ENCODE assay signal across 8 mouse cellular contexts in genomic region chr4:134853259-134853636, GRCm38 (mm10). TPM values are rescaled to one million over a fixed set of nuclear protein-coding genes. Genes with fewer than 3 reads are reported as not detected.
DNase-seq lines count a peak whose midpoint lies in the region; ATAC-seq and TF ChIP-seq lines count a peak whose summit lies in the region.

TSS of gene Maco1 (minus strand) at chr4:134853345.

- no peak for TF ChIP-seq CTCF in heart, adult 2 months (IDR thresholded peaks at IDR 0.05)

- WGBS in embryonic facial prominence, embryonic 11.5 days: 0% methylated on average over 36 of the region's 38 CpGs
- under 1% methylated on average over 38 of the region's 38 CpGs for WGBS in heart, adult 2 months
- 0% methylated on average over 36 of the region's 38 CpGs for WGBS in limb, embryonic 13.5 days
- under 1% methylated on average over 35 of the region's 38 CpGs for WGBS in midbrain, embryonic 16.5 days

- peak within 1 kb of the TSS; percentile 83 for H3K4me2 ChIP-seq in embryonic facial prominence, embryonic 11.5 days (ENCODE audit: low read depth, low read length)
- peak within 1 kb of the TSS; percentile 83 for H3K4me2 ChIP-seq in limb, embryonic 13.5 days (replicated peaks)
- peak within 1 kb of the TSS; percentile 97 for H3K4me2 ChIP-seq in midbrain, embryonic 16.5 days (ENCODE audit: low read length)

- DNase-seq in heart, adult 18-20 months: peak; percentile 100
- no peak for DNase-seq in heart, adult 11 months
- peak; percentile 99 for DNase-seq in embryonic facial prominence, embryonic 11.5 days (ENCODE audit: low spot score)
- peak; percentile 100 for DNase-seq in heart, adult 2 months
- DNase-seq in kidney, adult 8-10 months: peak; percentile 99 to 100
- peak; percentile 97 to 100 for DNase-seq in spleen, postnatal 10 days (ENCODE audit: low spot score in 2 of 2)

- no peaks in the 10 kb centered on the region for H3K36me3 ChIP-seq in embryonic facial prominence, embryonic 11.5 days (replicated peaks; ENCODE audit: control insufficient read depth, insufficient read depth, low read depth, low read length)
- H3K36me3 ChIP-seq in heart, adult 2 months (ENCODE audit: control insufficient read depth, insufficient read depth, low read length): peaks cover 6% of the 10 kb centered on the region
- no peaks in the 10 kb centered on the region for H3K36me3 ChIP-seq in limb, embryonic 13.5 days
- H3K36me3 ChIP-seq in midbrain, embryonic 16.5 days (ENCODE audit: control insufficient read depth, insufficient read depth, low read length): no peaks in the 10 kb centered on the region

- intact Hi-C loops in heart, adult 2 months (cut with DNase I): no loop called here

- H3K79me2 ChIP-seq in heart, adult 2 months (replicated peaks; ENCODE audit: control insufficient read depth, insufficient read depth, low read length): peaks cover 3% of the 10 kb centered on the region; the same call in 1 of the 2 replicates

- no peaks in the 10 kb centered on the region for H3K9me3 ChIP-seq in embryonic facial prominence, embryonic 11.5 days (replicated peaks; ENCODE audit: control insufficient read depth, low read length)
- H3K9me3 ChIP-seq in limb, embryonic 13.5 days: no peaks in the 10 kb centered on the region
- no peaks in the 10 kb centered on the region for H3K9me3 ChIP-seq in midbrain, embryonic 16.5 days (replicated peaks; ENCODE audit: control insufficient read depth, low read length, poor library complexity, severe bottlenecking)

- TF ChIP-seq EP300 in heart, adult 2 months (IDR thresholded peaks at IDR 0.05; ENCODE audit: insufficient read depth, low read depth, low read length): no peak

- no peaks in the 10 kb centered on the region for H3K4me1 ChIP-seq in embryonic facial prominence, embryonic 11.5 days (ENCODE audit: control insufficient read depth, insufficient read depth, low read length)
- peaks cover 4% of the 10 kb centered on the region for H3K4me1 ChIP-seq in heart, adult 2 months (ENCODE audit: control insufficient read depth, insufficient read depth, low read length)
- H3K4me1 ChIP-seq in limb, embryonic 13.5 days: peaks cover 32% of the 10 kb centered on the region
- peaks cover 30% of the 10 kb centered on the region for H3K4me1 ChIP-seq in midbrain, embryonic 16.5 days (ENCODE audit: control insufficient read depth, insufficient read depth, low read length)

- H3K27me3 ChIP-seq in embryonic facial prominence, embryonic 11.5 days (ENCODE audit: control insufficient read depth, insufficient read depth, low read length): no peaks in the 10 kb centered on the region
- H3K27me3 ChIP-seq in heart, adult 2 months (ENCODE audit: control insufficient read depth, insufficient read depth, low read length): no peaks in the 10 kb centered on the region
- H3K27me3 ChIP-seq in limb, embryonic 13.5 days: no peaks in the 10 kb centered on the region
- peaks cover 3% of the 10 kb centered on the region for H3K27me3 ChIP-seq in midbrain, embryonic 16.5 days (ENCODE audit: control insufficient read depth, insufficient read depth, low read depth, low read length)

- ATAC-seq in embryonic facial prominence, embryonic 11.5 days (replicated peaks; ENCODE audit: insufficient number of reproducible peaks, low FRiP score, low TSS enrichment, low read depth): peak; percentile 96
- ATAC-seq in limb, embryonic 13.5 days (ENCODE audit: low FRiP score, low read depth): peak; percentile 96
- peak; percentile 97 for ATAC-seq in midbrain, embryonic 16.5 days

- H3K9ac ChIP-seq in embryonic facial prominence, embryonic 11.5 days (replicated peaks; ENCODE audit: low read length): peak within 1 kb of the TSS; percentile 98
- peak within 1 kb of the TSS; percentile 100 for H3K9ac ChIP-seq in heart, adult 2 months (ENCODE audit: low read depth, low read length)
- peak within 1 kb of the TSS; percentile 97 for H3K9ac ChIP-seq in limb, embryonic 13.5 days
- peak within 1 kb of the TSS; percentile 99 for H3K9ac ChIP-seq in midbrain, embryonic 16.5 days (ENCODE audit: low read depth, low read length)

- TF ChIP-seq POLR2A in heart, adult 2 months (IDR thresholded peaks at IDR 0.05; ENCODE audit: insufficient read depth, low read depth, low read length): no peak; the same call in 1 of the 2 replicates

- H3K4me3 ChIP-seq in embryonic facial prominence, embryonic 11.5 days (ENCODE audit: low read depth, low read length): peak within 1 kb of the TSS; percentile 99
- H3K4me3 ChIP-seq in heart, adult 2 months: peak within 1 kb of the TSS; percentile 79
- H3K4me3 ChIP-seq in limb, embryonic 13.5 days: peak within 1 kb of the TSS; percentile 98
- peak within 1 kb of the TSS; percentile 95 for H3K4me3 ChIP-seq in midbrain, embryonic 16.5 days (ENCODE audit: low read depth, low read length)

- peak within 1 kb of the TSS; percentile 79 for H3K27ac ChIP-seq in embryonic facial prominence, embryonic 11.5 days (replicated peaks; ENCODE audit: low read depth, low read length)
- peak within 1 kb of the TSS; percentile 95 for H3K27ac ChIP-seq in heart, adult 2 months
- H3K27ac ChIP-seq in limb, embryonic 13.5 days: peak within 1 kb of the TSS; percentile 85
- H3K27ac ChIP-seq in midbrain, embryonic 16.5 days (ENCODE audit: low read length): peak within 1 kb of the TSS; percentile 100

RNA-seq across cellular contexts. Expression of gene Maco1, which starts in this region (rescaled TPM):
- 10 to 100 TPM; 19.9 to 21.3 TPM for total RNA-seq in heart, adult 18-20 months (2021)
- 47.0 and 47.8 TPM in 2 replicates for polyA plus RNA-seq in embryonic facial prominence, embryonic 11.5 days (2014; fragmentation: Nextera tagmentation; extraction: Ambion mirVana)
- 10 to 100 TPM; 16.9 to 23.4 TPM for total RNA-seq in heart, adult 2 months (2021)
- 5.5 and 9.2 TPM in 2 replicates for polyA plus RNA-seq in heart, adult 2 months (2012; rRNA removed)
- polyA plus RNA-seq in limb, embryonic 13.5 days (2015; fragmentation: Nextera tagmentation; extraction: Ambion mirVana): 56.7 and 57.9 TPM in 2 replicates
- 91.3 and 101 TPM in 2 replicates for polyA plus RNA-seq in midbrain, embryonic 16.5 days (2015; fragmentation: Nextera tagmentation; extraction: Ambion mirVana)
